Mouse (Mus musculus) erythroblast, embryonic 14.5 days (primary cell): ENCODE data around the gene Samd10.

Experiments used
- GATA1 ChIP-seq: IDR thresholded peaks from 2 replicates; pipeline ENCODE4 v1.6.1; 2012; ENCODE audit warnings: low read length, inconsistent platforms, mixed read lengths
- TAL1 ChIP-seq: IDR thresholded peaks from 3 replicates; pipeline ENCODE4 v1.6.1; 2012; ENCODE audit warnings: low read length, inconsistent platforms, mixed read lengths

GRCm38 (mm10) chr2:181592231-181593041, 6.6 kb downstream of the Samd10 start, which contains the start of gene Zfp512b:
- TF ChIP-seq TAL1, result no peak
- TF ChIP-seq GATA1, result no peak
